Mouse (Mus musculus): Measurements from ENCODE around the gene Stom.

- TF ChIP-seq CTCF (IDR thresholded peaks at IDR 0.05; ENCODE audit: low read depth, low read length), result peak; percentile 45
- TF ChIP-seq POLR2A (IDR thresholded peaks at IDR 0.05; ENCODE audit: extremely low read depth, insufficient read depth, low read length), result no peak
Measured at GRCm38 (mm10) chr2:35373003-35373402, 36.2 kb upstream of the Stom start.
